Mouse (Mus musculus) cerebral cortex, adult 2 months (tissue): Measurements from ENCODE around the gene Il17rb.

Experiments used
- WGBS: fragments of 180-500 bp; shearing (Covaris S2); methylation state at CpG from one replicate; pipeline ENCODE4 v1.1.7; 2018; 5-methylcytosine and 5-hydroxymethylcytosine counted together

The Il17rb gene

DNA sequence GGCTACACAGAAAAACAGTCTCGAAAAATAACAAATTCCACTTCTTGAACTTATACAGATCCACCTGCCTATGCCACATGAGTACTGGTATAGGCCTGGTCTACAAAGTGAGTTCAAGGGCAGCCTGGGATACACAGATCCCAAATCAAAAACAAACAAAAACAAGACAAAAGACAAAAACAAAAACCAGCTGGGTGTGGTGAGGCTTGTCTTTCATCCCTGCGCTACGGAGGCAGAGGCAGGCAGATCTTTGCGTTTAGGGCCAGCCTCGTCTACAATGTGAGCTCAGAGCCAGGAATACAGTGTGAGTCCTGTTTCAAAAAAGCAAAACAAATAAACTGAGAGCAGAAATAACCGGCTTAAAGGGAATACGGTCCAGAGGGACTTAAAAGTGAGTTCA is 41.1 kb downstream of the Il17rb start:
- WGBS = 53% methylated on average over 7 of the region's 7 CpGs

DNA sequence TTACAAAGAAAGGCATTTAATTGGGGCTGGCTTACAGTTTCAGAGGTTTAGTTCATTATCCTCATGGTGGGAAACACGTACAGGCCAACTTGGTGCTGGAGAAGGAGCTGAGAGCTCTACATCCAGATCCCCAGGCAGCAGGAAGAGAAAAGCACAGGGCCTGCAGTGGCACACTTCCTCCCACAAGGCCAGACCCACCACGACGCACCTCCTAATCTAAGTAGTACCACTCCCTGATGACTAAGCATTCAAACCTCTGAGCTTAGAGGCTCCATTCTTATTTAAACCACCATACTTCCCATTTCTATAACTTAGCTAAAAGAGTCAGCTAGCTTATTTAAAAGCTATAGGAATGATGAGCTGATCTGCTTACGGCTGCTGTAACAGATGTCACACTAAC is 57.9 kb downstream of the Il17rb start:
- 68% methylated on average over 4 of the region's 4 CpGs for WGBS

DNA sequence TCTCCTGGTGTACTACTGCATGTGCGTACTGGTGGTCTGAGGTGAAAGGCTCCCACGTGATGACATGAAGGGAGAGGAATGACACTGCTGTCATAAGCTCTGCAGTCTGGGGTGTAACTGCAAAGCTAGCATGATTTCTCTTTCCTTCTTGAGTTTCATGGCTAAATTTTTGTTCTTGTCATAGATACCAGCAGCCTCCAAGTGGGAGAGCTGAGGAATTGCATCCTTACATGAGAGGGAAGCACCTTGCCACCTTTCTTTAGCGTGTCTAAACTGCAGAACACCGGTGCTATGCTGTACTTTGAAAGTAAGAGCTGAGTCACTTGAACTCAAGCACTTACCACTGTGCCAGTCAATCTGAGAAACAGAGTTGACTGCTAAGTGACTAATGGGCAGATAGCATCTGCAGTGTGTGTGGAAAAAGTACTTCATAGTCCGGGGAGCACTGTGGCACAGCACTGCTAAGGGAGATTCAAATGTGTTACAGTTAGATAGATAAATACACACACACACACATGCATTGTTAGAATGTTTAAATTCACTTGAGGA is 61.9 kb downstream of the Il17rb start:
- WGBS = 62% methylated on average over 5 of the region's 5 CpGs
